In genomic region chr2:160645614-160646137, GRCm38 (mm10) we compare ENCODE assay signal across 8 mouse cellular contexts. TPM values are rescaled to one million over a fixed set of nuclear protein-coding genes. Genes with fewer than 3 reads are reported as not detected.
DNase-seq lines count a peak whose midpoint lies in the region; ATAC-seq lines count a peak whose summit lies in the region.

Top1 (plus strand) TSS chr2:160645888.

- H3K27me3 ChIP-seq in hindbrain, embryonic 16.5 days (replicated peaks; ENCODE audit: control insufficient read depth, insufficient read depth, low read length): no peaks in the 10 kb centered on the region

- peak within 1 kb of the TSS; percentile 73 for H3K4me2 ChIP-seq in hindbrain, embryonic 16.5 days (ENCODE audit: low read length)

- peak; percentile 99 for ATAC-seq in hindbrain, embryonic 16.5 days

- DNase-seq in WW6 (ENCODE audit: low read depth, low spot score): peak; percentile 95
- peak; percentile 99 for DNase-seq in cerebellum, postnatal 4 days (ENCODE audit: low spot score in 2 of 2)
- DNase-seq in gastrocnemius, adult 18-20 months (ENCODE audit: low spot score): peak; percentile 99
- peak; percentile 97 to 98 for DNase-seq in left cerebral cortex, adult 18-20 months (ENCODE audit: low spot score in 2 of 2)
- DNase-seq in right cerebral cortex, adult 18-20 months: peak; percentile 99
- peak; percentile 97 for DNase-seq in urinary bladder, postnatal 10 days (ENCODE audit: low spot score)

- H3K27ac ChIP-seq in hindbrain, embryonic 16.5 days (ENCODE audit: low read depth, low read length): peak within 1 kb of the TSS; percentile 99
- peak within 1 kb of the TSS; percentile 61 for H3K27ac ChIP-seq in macrophage

- H3K9ac ChIP-seq in hindbrain, embryonic 16.5 days (ENCODE audit: low read depth, low read length): peak within 1 kb of the TSS; percentile 100

- peaks cover 41% of the 10 kb centered on the region for H3K79me2 ChIP-seq in macrophage (ENCODE audit: inconsistent target)

- H3K4me1 ChIP-seq in hindbrain, embryonic 16.5 days (ENCODE audit: control insufficient read depth, insufficient read depth, low read depth, low read length): peaks cover 19% of the 10 kb centered on the region

- no peaks in the 10 kb centered on the region for H3K36me3 ChIP-seq in hindbrain, embryonic 16.5 days (ENCODE audit: control insufficient read depth, insufficient read depth, low read length)
- H3K36me3 ChIP-seq in macrophage (ENCODE audit: inconsistent target): no peaks in the 10 kb centered on the region

- H3K4me3 ChIP-seq in hindbrain, embryonic 16.5 days (ENCODE audit: low read length): peak within 1 kb of the TSS; percentile 99
- H3K4me3 ChIP-seq in macrophage (ENCODE audit: inconsistent target): peak within 1 kb of the TSS; percentile 47

- under 1% methylated on average over 50 of the region's 50 CpGs for WGBS in hindbrain, embryonic 16.5 days
- WGBS in macrophage (ENCODE audit: missing documents): under 1% methylated on average over 50 of the region's 50 CpGs

- H3K9me3 ChIP-seq in hindbrain, embryonic 16.5 days (ENCODE audit: control insufficient read depth, low read length): no peaks in the 10 kb centered on the region

RNA-seq across cellular contexts. Expression of gene Top1, which starts in this region (rescaled TPM):
- 10 to 100 TPM; 29.1 to 36.7 TPM for total RNA-seq in gastrocnemius, adult 18-20 months (2021)
- polyA plus RNA-seq in hindbrain, embryonic 16.5 days (2015; fragmentation: Nextera tagmentation; extraction: Ambion mirVana): 55.7 and 58.3 TPM in 2 replicates
- 10 to 100 TPM; 75.2 to 78.7 TPM for total RNA-seq in left cerebral cortex, adult 18-20 months (2021)
- 1,000 to 10,000 TPM in 5 of 26 experiments, 100 to 1,000 TPM in 21; 163 to 2,320 (median 324) TPM for total RNA-seq in macrophage (2018; cell fraction: chromatin; rRNA removed)
- 100 to 1,000 TPM in 5 of 26 experiments, 10 to 100 TPM in 21; 48.6 to 258 (median 67.5) TPM for total RNA-seq in macrophage (2018; cell fraction: cytosol; rRNA removed)
- total RNA-seq in macrophage (2018; cell fraction: nucleus; rRNA removed): 100 to 1,000 TPM in 23 of 26 experiments, 10 to 100 TPM in 3; 82.9 to 919 (median 169) TPM
- 52.3 to 148 TPM (median 103 TPM) in 3 replicates for polyA plus RNA-seq in macrophage (2018)

Comparison
In these comparisons a context has a peak if more than half of its experiments do, and no peak if none do; other contexts are left out.
1. Peak in every context shown above with its lines: DNase-seq, ATAC-seq, H3K4me3 ChIP-seq and H3K27ac ChIP-seq.